Mouse (Mus musculus): ENCODE results near the gene Dtx3. TPM values are rescaled to one million over a fixed set of nuclear protein-coding genes. Genes with fewer than 3 reads are reported as not detected.

The Dtx3 gene
- polyA plus RNA-seq, 1 experiment from 2014 or later: 93.8 TPM

DNA sequence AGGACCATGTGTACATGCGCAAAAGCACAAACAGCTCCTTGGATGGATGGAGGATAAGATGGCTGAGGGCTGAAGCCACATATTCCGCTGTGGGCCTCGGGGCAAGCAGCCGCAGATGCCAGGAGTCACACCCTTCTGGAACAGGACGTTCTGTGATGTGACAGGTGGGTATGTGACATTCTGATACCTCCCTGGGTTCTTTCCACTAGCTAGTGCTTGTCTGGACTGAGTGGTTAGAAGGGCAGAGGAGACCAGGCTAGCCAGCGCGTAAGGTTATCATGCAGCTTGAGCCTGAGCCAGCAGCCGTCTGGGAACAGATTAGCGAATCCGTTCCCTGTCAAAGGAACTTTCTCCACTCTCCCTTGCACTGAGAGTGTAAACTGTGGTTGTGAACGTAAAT, 54.6 kb downstream of the Dtx3 start:
- no peak overlapping the region for H3K27ac ChIP-seq (replicated peaks; ENCODE audit: low read depth, low read length)
- H3K27me3 ChIP-seq (ENCODE audit: control insufficient read depth, insufficient read depth, low read length): no peaks in the 10 kb centered on the region
- no peaks in the 10 kb centered on the region for H3K9me3 ChIP-seq (replicated peaks; ENCODE audit: control insufficient read depth, low read length)
- no peak overlapping the region for H3K4me2 ChIP-seq (ENCODE audit: low read depth, low read length)
- ATAC-seq (replicated peaks; ENCODE audit: insufficient number of reproducible peaks, low FRiP score, low TSS enrichment, low read depth): no peak
- H3K4me1 ChIP-seq (ENCODE audit: control insufficient read depth, insufficient read depth, low read length): no peaks in the 10 kb centered on the region
- no peak overlapping the region for H3K4me3 ChIP-seq (ENCODE audit: low read depth, low read length)
- no peak overlapping the region for H3K9ac ChIP-seq (replicated peaks; ENCODE audit: low read length)
- 83% methylated on average over 11 of the region's 11 CpGs for WGBS
- H3K36me3 ChIP-seq (replicated peaks; ENCODE audit: control insufficient read depth, insufficient read depth, low read depth, low read length): no peaks in the 10 kb centered on the region
- DNase-seq (ENCODE audit: low spot score): no peak

Other genes starting within 250 kb of the Dtx3 start
- gene Ctdsp2, start 217.0 kb downstream of the Dtx3 start, polyA plus RNA-seq (2014; fragmentation: Nextera tagmentation; extraction: Ambion mirVana): 64.8 and 67.9 TPM in 2 replicates
- 0.39 and 0.42 TPM in 2 replicates for gene Avil, start 195.0 kb downstream of the Dtx3 start, polyA plus RNA-seq (2014; fragmentation: Nextera tagmentation; extraction: Ambion mirVana)
- gene Tsfm, start 164.9 kb downstream of the Dtx3 start, polyA plus RNA-seq (2014; fragmentation: Nextera tagmentation; extraction: Ambion mirVana): 88.0 and 88.5 TPM in 2 replicates
- gene Mettl1, start 154.3 kb downstream of the Dtx3 start, polyA plus RNA-seq (2014; fragmentation: Nextera tagmentation; extraction: Ambion mirVana): 42.7 and 44.8 TPM in 2 replicates
- 0.07 and 0.29 TPM in 2 replicates for gene Eef1akmt3, start 154.2 kb downstream of the Dtx3 start, polyA plus RNA-seq (2014; fragmentation: Nextera tagmentation; extraction: Ambion mirVana)
- not detected in 2 replicates for gene Cyp27b1, start 147.5 kb downstream of the Dtx3 start, polyA plus RNA-seq (2014; fragmentation: Nextera tagmentation; extraction: Ambion mirVana)
- 1.5 and 1.8 TPM in 2 replicates for gene March9, start 135.5 kb downstream of the Dtx3 start, polyA plus RNA-seq (2014; fragmentation: Nextera tagmentation; extraction: Ambion mirVana)
- gene Cdk4, start 132.2 kb downstream of the Dtx3 start, polyA plus RNA-seq (2014; fragmentation: Nextera tagmentation; extraction: Ambion mirVana): 3,117 and 3,128 TPM in 2 replicates
- gene Tspan31, start 125.5 kb downstream of the Dtx3 start, polyA plus RNA-seq (2014; fragmentation: Nextera tagmentation; extraction: Ambion mirVana): 83.4 and 98.5 TPM in 2 replicates
- gene Agap2, start 120.4 kb downstream of the Dtx3 start, polyA plus RNA-seq (2014; fragmentation: Nextera tagmentation; extraction: Ambion mirVana): 0.80 and 0.95 TPM in 2 replicates
- 29.5 and 29.9 TPM in 2 replicates for gene Os9, start 74.6 kb downstream of the Dtx3 start, polyA plus RNA-seq (2014; fragmentation: Nextera tagmentation; extraction: Ambion mirVana)
- gene B4galnt1, start 30.5 kb downstream of the Dtx3 start, polyA plus RNA-seq (2014; fragmentation: Nextera tagmentation; extraction: Ambion mirVana): 4.9 and 5.2 TPM in 2 replicates
- 1.1 and 2.0 TPM in 2 replicates for gene Slc26a10, start 15.1 kb downstream of the Dtx3 start, polyA plus RNA-seq (2014; fragmentation: Nextera tagmentation; extraction: Ambion mirVana)
- 32.7 and 38.4 TPM in 2 replicates for gene Arhgef25, start 5.6 kb downstream of the Dtx3 start, polyA plus RNA-seq (2014; fragmentation: Nextera tagmentation; extraction: Ambion mirVana)
- 14.7 and 17.8 TPM in 2 replicates for gene Pip4k2c, start 15.9 kb upstream of the Dtx3 start, polyA plus RNA-seq (2014; fragmentation: Nextera tagmentation; extraction: Ambion mirVana)
- 10.4 and 12.2 TPM in 2 replicates for gene Kif5a, start 67.6 kb upstream of the Dtx3 start, polyA plus RNA-seq (2014; fragmentation: Nextera tagmentation; extraction: Ambion mirVana)
- gene Dctn2, start 70.6 kb upstream of the Dtx3 start, polyA plus RNA-seq (2014; fragmentation: Nextera tagmentation; extraction: Ambion mirVana): 162 and 180 TPM in 2 replicates
- 9.8 and 11.6 TPM in 2 replicates for gene Mbd6, start 93.3 kb upstream of the Dtx3 start, polyA plus RNA-seq (2014; fragmentation: Nextera tagmentation; extraction: Ambion mirVana)
- 174 and 179 TPM in 2 replicates for gene Mars, start 116.1 kb upstream of the Dtx3 start, polyA plus RNA-seq (2014; fragmentation: Nextera tagmentation; extraction: Ambion mirVana)
- gene Arhgap9, start 126.2 kb upstream of the Dtx3 start, polyA plus RNA-seq (2014; fragmentation: Nextera tagmentation; extraction: Ambion mirVana): 1.8 and 2.7 TPM in 2 replicates
- 7.1 and 9.6 TPM in 2 replicates for gene Gli1, start 146.2 kb upstream of the Dtx3 start, polyA plus RNA-seq (2014; fragmentation: Nextera tagmentation; extraction: Ambion mirVana)
- not detected in 2 replicates for gene Inhbe, start 158.7 kb upstream of the Dtx3 start, polyA plus RNA-seq (2014; fragmentation: Nextera tagmentation; extraction: Ambion mirVana)
- not detected in 2 replicates for gene Inhbc, start 174.7 kb upstream of the Dtx3 start, polyA plus RNA-seq (2014; fragmentation: Nextera tagmentation; extraction: Ambion mirVana)
- 30.9 and 36.1 TPM in 2 replicates for gene R3hdm2, start 184.6 kb upstream of the Dtx3 start, polyA plus RNA-seq (2014; fragmentation: Nextera tagmentation; extraction: Ambion mirVana)